Mouse (Mus musculus): ENCODE measurements around the gene Gm20683. TPM values are rescaled to one million over a fixed set of nuclear protein-coding genes. Genes with fewer than 3 reads are reported as not detected.

The Gm20683 gene
- polyA plus RNA-seq, 1 experiment from 2014 or later, result 1.6 TPM

DNA sequence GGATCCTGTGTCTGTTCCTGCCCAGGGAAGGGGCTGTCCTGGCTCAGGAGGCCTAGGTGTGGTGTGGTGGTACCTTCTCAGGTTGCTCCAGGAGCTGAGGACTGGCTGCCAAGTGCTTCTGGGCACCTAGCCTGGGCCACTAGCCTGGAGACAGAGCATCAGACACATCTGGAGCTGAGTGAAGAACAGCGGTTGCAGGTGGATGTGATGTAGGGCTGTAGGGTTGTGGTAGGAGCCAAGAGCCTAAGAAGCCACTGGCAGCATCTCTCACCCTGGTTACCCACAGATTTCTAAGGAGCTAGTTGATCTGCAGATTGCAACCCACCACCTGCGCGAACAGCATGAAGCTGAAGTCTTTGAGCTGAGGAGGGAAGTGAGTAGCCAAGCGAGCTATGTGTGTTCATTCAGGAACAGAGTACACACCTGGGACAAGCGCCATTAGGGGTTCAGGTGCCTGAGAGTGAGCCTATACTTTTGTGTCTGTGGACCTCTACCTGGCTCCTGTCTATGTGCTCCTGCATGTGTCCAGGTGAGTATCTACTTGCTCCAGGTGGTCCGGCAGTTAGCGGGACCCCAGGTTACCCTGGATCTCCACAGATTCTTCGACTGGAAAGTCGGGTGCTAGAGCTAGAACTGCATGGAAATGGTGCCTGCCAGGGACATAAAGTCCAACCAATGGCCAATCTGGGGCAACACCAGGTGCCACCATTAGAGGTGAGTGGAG lies 54.6 kb downstream of the Gm20683 start:
- peaks cover 51% of the 10 kb centered on the region for H3K36me3 ChIP-seq
- ATAC-seq (ENCODE audit: insufficient number of reproducible peaks, low FRiP score), result no peak

DNA sequence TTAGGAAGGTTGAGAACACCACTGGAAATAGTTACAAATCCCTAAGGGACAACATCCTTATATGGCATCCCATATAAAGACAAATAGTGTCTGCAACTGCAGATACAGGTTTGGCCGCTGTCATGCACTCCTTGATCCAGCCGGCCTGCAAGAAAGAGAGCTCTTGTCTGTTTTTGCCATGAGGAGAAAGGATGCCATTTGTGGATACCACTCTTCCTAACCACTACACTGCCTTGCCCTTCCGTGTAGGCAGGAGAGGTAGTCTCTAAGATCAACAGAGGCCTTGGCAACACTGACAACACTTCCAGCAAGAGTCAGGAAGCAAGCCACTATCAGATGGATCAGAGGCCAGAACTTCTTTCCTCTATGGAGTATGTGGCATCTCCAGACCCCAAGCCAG lies 55.3 kb downstream of the Gm20683 start, which contains the start of gene Ccdc78:
Ccdc78 (plus strand) TSS at position 301 of the 400 bp plus-strand sequence.
- H3K27ac ChIP-seq (ENCODE audit: poor library complexity, severe bottlenecking), result peak within 1 kb of the TSS; percentile 90
- no peaks in the 10 kb centered on the region for H3K9me3 ChIP-seq (replicated peaks)
- no peak for ATAC-seq (ENCODE audit: insufficient number of reproducible peaks, low FRiP score)
- peaks cover 57% of the 10 kb centered on the region for H3K36me3 ChIP-seq
- 74% methylated on average over 3 of the region's 3 CpGs for WGBS
- no peaks in the 10 kb centered on the region for H3K27me3 ChIP-seq (replicated peaks)
- H3K4me3 ChIP-seq, result peak within 1 kb of the TSS; percentile 75
- H3K4me1 ChIP-seq (replicated peaks), result peaks cover 32% of the 10 kb centered on the region
- H3K4me2 ChIP-seq, result peak within 1 kb of the TSS; percentile 84
- peak within 1 kb of the TSS; percentile 90 for H3K9ac ChIP-seq

More for the DNA sequence above, 54.6 kb downstream of the Gm20683 start:
- H3K9ac ChIP-seq, result no peak overlapping the region
- no peaks in the 10 kb centered on the region for H3K27me3 ChIP-seq (replicated peaks)
- no peak overlapping the region for H3K4me3 ChIP-seq
- no peaks in the 10 kb centered on the region for H3K9me3 ChIP-seq (replicated peaks)
- peaks cover 36% of the 10 kb centered on the region for H3K4me1 ChIP-seq (replicated peaks)
- no peak overlapping the region for H3K4me2 ChIP-seq
- 92% methylated on average over 9 of the region's 9 CpGs for WGBS
- no peak overlapping the region for H3K27ac ChIP-seq (ENCODE audit: poor library complexity, severe bottlenecking)

DNA sequence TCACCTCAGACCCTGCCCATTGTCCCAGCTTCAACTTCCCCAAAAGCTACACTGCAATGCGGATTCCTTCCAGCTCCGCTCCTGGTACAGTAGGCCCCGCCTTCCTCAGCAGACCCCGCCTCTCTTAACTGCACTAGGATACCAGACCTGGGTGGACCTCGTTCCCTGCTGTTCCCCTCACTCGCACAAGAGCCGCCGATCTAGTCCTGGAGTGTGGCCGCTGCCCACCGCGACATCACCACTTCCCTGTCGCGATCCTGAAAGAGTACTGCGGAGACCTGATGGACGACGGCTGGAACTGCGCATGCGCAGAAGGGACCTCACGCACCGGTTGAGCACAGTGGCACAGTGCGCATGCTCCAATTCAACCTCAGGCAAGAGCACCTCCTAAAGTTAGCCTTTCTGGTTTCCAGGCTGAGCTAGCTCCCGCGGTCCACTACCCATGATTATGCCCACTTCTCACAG lies 56.2 kb downstream of the Gm20683 start, which contains the start of gene Haghl:
Haghl (minus strand) TSS at position 393 of the 465 bp plus-strand sequence.
- Histone ChIP-seq H3K4me2 (peak within 1 kb of the TSS; percentile 84), H3K4me3 (peak within 1 kb of the TSS; percentile 75), H3K27ac (ENCODE audit: poor library complexity, severe bottlenecking) (peak within 1 kb of the TSS; percentile 90), H3K4me1 (replicated peaks) (peaks cover 24% of the 10 kb centered on the region), H3K9ac (peak within 1 kb of the TSS; percentile 90), H3K36me3 (peaks cover 63% of the 10 kb centered on the region), H3K27me3 (replicated peaks) (no peaks in the 10 kb centered on the region), H3K9me3 (replicated peaks) (no peaks in the 10 kb centered on the region)
- ATAC-seq (ENCODE audit: insufficient number of reproducible peaks, low FRiP score), result peak; percentile 89
- under 1% methylated on average over 23 of the region's 23 CpGs for WGBS

Small RNAs within 50 kb of the gene (microRNA-seq; reads per million reads assigned to microRNA genes)
- not detected for gene Mir3082

Other genes starting within 250 kb of the Gm20683 start
- 1.5 and 4.9 TPM in 2 replicates for gene Gng13, start 124.6 kb downstream of the Gm20683 start, polyA plus RNA-seq (2016; fragmentation: Nextera tagmentation; extraction: Ambion mirVana)
- 22.4 and 23.0 TPM in 2 replicates for gene Chtf18, start 114.3 kb downstream of the Gm20683 start, polyA plus RNA-seq (2016; fragmentation: Nextera tagmentation; extraction: Ambion mirVana)
- gene Rpusd1, start 114.1 kb downstream of the Gm20683 start, polyA plus RNA-seq (2016; fragmentation: Nextera tagmentation; extraction: Ambion mirVana), result 11.3 and 12.5 TPM in 2 replicates
- gene Mslnl, start 105.7 kb downstream of the Gm20683 start, polyA plus RNA-seq (2016; fragmentation: Nextera tagmentation; extraction: Ambion mirVana), result not detected in 2 replicates
- gene Msln, start 87.4 kb downstream of the Gm20683 start, polyA plus RNA-seq (2016; fragmentation: Nextera tagmentation; extraction: Ambion mirVana), result 18.2 and 20.5 TPM in 2 replicates
- gene Narfl, start 68.0 kb downstream of the Gm20683 start, polyA plus RNA-seq (2016; fragmentation: Nextera tagmentation; extraction: Ambion mirVana), result 30.5 and 31.8 TPM in 2 replicates
- 50.5 and 53.2 TPM in 2 replicates for gene Haghl, start 56.1 kb downstream of the Gm20683 start, polyA plus RNA-seq (2016; fragmentation: Nextera tagmentation; extraction: Ambion mirVana)
- 0.37 and 0.41 TPM in 2 replicates for gene Ccdc78, start 55.2 kb downstream of the Gm20683 start, polyA plus RNA-seq (2016; fragmentation: Nextera tagmentation; extraction: Ambion mirVana)
- gene Fam173a, start 48.9 kb downstream of the Gm20683 start, polyA plus RNA-seq (2016; fragmentation: Nextera tagmentation; extraction: Ambion mirVana), result 67.3 and 68.2 TPM in 2 replicates
- gene AC134908.4, start 46.1 kb downstream of the Gm20683 start, polyA plus RNA-seq (2016; fragmentation: Nextera tagmentation; extraction: Ambion mirVana), result 0.32 and 0.61 TPM in 2 replicates
- 28.9 and 30.9 TPM in 2 replicates for gene Metrn, start 44.6 kb downstream of the Gm20683 start, polyA plus RNA-seq (2016; fragmentation: Nextera tagmentation; extraction: Ambion mirVana)
- 1.4 and 1.6 TPM in 2 replicates for gene Fbxl16, start 32.7 kb downstream of the Gm20683 start, polyA plus RNA-seq (2016; fragmentation: Nextera tagmentation; extraction: Ambion mirVana)
- gene Wdr24, start 18.1 kb downstream of the Gm20683 start, polyA plus RNA-seq (2016; fragmentation: Nextera tagmentation; extraction: Ambion mirVana), result 15.5 and 17.0 TPM in 2 replicates
- 38.1 and 41.8 TPM in 2 replicates for gene Jmjd8, start 12.9 kb downstream of the Gm20683 start, polyA plus RNA-seq (2016; fragmentation: Nextera tagmentation; extraction: Ambion mirVana)
- 271 and 272 TPM in 2 replicates for gene Stub1, start 8.4 kb downstream of the Gm20683 start, polyA plus RNA-seq (2016; fragmentation: Nextera tagmentation; extraction: Ambion mirVana)
- 1.6 and 2.4 TPM in 2 replicates for gene Rhbdl1, start 4.5 kb downstream of the Gm20683 start, polyA plus RNA-seq (2016; fragmentation: Nextera tagmentation; extraction: Ambion mirVana)
- 24.0 and 24.9 TPM in 2 replicates for gene Rhot2, start 3.1 kb upstream of the Gm20683 start, polyA plus RNA-seq (2016; fragmentation: Nextera tagmentation; extraction: Ambion mirVana)
- gene Wdr90, start 19.7 kb upstream of the Gm20683 start, polyA plus RNA-seq (2016; fragmentation: Nextera tagmentation; extraction: Ambion mirVana), result 18.4 and 20.1 TPM in 2 replicates
- 160 and 161 TPM in 2 replicates for gene Mcrip2, start 27.0 kb upstream of the Gm20683 start, polyA plus RNA-seq (2016; fragmentation: Nextera tagmentation; extraction: Ambion mirVana)
- gene Mettl26, start 33.3 kb upstream of the Gm20683 start, polyA plus RNA-seq (2016; fragmentation: Nextera tagmentation; extraction: Ambion mirVana), result 31.3 and 36.1 TPM in 2 replicates
- gene Wfikkn1, start 39.1 kb upstream of the Gm20683 start, polyA plus RNA-seq (2016; fragmentation: Nextera tagmentation; extraction: Ambion mirVana), result 0.19 and 0.40 TPM in 2 replicates
- gene Rab40c, start 78.0 kb upstream of the Gm20683 start, polyA plus RNA-seq (2016; fragmentation: Nextera tagmentation; extraction: Ambion mirVana), result 17.1 and 18.1 TPM in 2 replicates
- 69.8 and 72.1 TPM in 2 replicates for gene Pigq, start 103.2 kb upstream of the Gm20683 start, polyA plus RNA-seq (2016; fragmentation: Nextera tagmentation; extraction: Ambion mirVana)
- gene Nhlrc4, start 103.2 kb upstream of the Gm20683 start, polyA plus RNA-seq (2016; fragmentation: Nextera tagmentation; extraction: Ambion mirVana), result 0.36 and 1.2 TPM in 2 replicates
- gene A930017K11Rik, start 110.8 kb upstream of the Gm20683 start, polyA plus RNA-seq (2016; fragmentation: Nextera tagmentation; extraction: Ambion mirVana), result 0.08 and 0.17 TPM in 2 replicates
- gene Capn15, start 144.0 kb upstream of the Gm20683 start, polyA plus RNA-seq (2016; fragmentation: Nextera tagmentation; extraction: Ambion mirVana), result 16.9 and 18.0 TPM in 2 replicates
- gene Rab11fip3, start 227.8 kb upstream of the Gm20683 start, polyA plus RNA-seq (2016; fragmentation: Nextera tagmentation; extraction: Ambion mirVana), result 15.4 and 15.5 TPM in 2 replicates
- 33.4 and 37.1 TPM in 2 replicates for gene Decr2, start 248.6 kb upstream of the Gm20683 start, polyA plus RNA-seq (2016; fragmentation: Nextera tagmentation; extraction: Ambion mirVana)